Mouse (Mus musculus) bone marrow macrophage, adult 2 months (primary cell): ENCODE results near the gene Catsper4.

Experiments
- CTCF ChIP-seq: IDR thresholded peaks from 2 replicates; pipeline ENCODE4 v1.5.1; 2012; ENCODE audit warnings: low read depth, mild to moderate bottlenecking, low read length, moderate library complexity
- POLR2A ChIP-seq: IDR thresholded peaks from 2 replicates; pipeline ENCODE4 v1.6.1; 2012; ENCODE audit warnings: mild to moderate bottlenecking, low read depth, low read length, borderline replicate concordance

DNA sequence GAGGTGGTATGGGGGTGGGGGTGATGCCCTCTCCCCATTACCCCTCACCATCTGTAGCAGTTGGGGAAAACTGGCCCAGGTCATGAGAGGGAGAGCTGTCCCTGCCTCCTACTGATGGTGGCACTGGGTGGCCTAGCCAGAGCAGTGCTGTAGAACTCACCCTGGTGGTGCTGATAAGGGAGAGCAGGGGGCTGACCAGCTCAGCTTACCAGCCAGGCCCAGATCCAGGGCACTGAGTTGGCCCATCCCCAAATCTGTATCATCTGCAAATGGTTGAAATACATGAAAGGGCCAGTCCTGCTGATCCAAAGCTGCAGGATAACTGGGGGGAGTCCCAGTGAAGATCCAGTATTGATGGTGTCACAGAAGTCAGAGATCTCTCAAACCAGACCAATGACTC lies 45.4 kb downstream of the Catsper4 start:
- TF ChIP-seq CTCF (no peak), POLR2A (no peak)
